In genomic region chr4:132482956-132483608, GRCm38 (mm10) we compare ENCODE assay signal across 14 mouse cellular contexts. TPM values are rescaled to one million over a fixed set of nuclear protein-coding genes. Genes with fewer than 3 reads are reported as not detected.
DNase-seq lines count a peak whose midpoint lies in the region; TF ChIP-seq lines count a peak whose summit lies in the region.
"Had no signal": no experiment of that assay in that cellular context is flagged by ENCODE, and none has a peak within 500 bp of the region (broad histone marks: within the 10 kb centered on the region; RNA-seq: fewer than 3 reads in every experiment).

No protein-coding gene starts in this region.

- no peak for TF ChIP-seq CTCF in kidney, adult 2 months (conservative IDR thresholded peaks at IDR 0.05; ENCODE audit: insufficient read depth, insufficient read length, low read depth, low read length)

- no peak for TF ChIP-seq POLR2A in kidney, adult 2 months (IDR thresholded peaks at IDR 0.05; ENCODE audit: low read depth, low read length)

- peak; percentile 56 for DNase-seq in testis, postnatal 10 days (ENCODE audit: low spot score)
- DNase-seq in testis, postnatal 14 days (ENCODE audit: low spot score): no peak
- DNase-seq in kidney, adult 2 months: peak; percentile 95
- DNase-seq in kidney, postnatal 36 days: peak; percentile 93 to 94
- DNase-seq in cerebellum, adult 9-11 months: no peak
- DNase-seq in cerebellum, adult 9-10 months: no peak
- DNase-seq in heart, postnatal 14 days: no peak
- DNase-seq: cerebellum, adult 11-12 months; left cerebral cortex, postnatal 4 days; lung, embryonic 14.5 days; right cerebral cortex, postnatal 25 days had no signal

- peak overlapping the region; percentile 74; the same call in 1 of the 2 replicates for H3K27ac ChIP-seq in kidney, adult 2 months (ENCODE audit: insufficient read depth, low read depth, low read length)
- H3K27ac ChIP-seq: embryonic facial prominence, embryonic 15.5 days; forebrain, embryonic 12.5 days; midbrain, embryonic 15.5 days had no signal

- 44% methylated on average over 13 of the region's 13 CpGs for WGBS in kidney, adult 2 months

- no peak overlapping the region for H3K4me3 ChIP-seq in kidney, adult 2 months (ENCODE audit: insufficient read depth, low read depth, low read length)
- H3K4me3 ChIP-seq: embryonic facial prominence, embryonic 15.5 days; forebrain, embryonic 12.5 days; midbrain, embryonic 15.5 days had no signal

- H3K36me3 ChIP-seq in kidney, adult 2 months (ENCODE audit: control insufficient read depth, insufficient read depth, low read length): no peaks in the 10 kb centered on the region
- H3K36me3 ChIP-seq: embryonic facial prominence, embryonic 15.5 days; forebrain, embryonic 12.5 days; midbrain, embryonic 15.5 days had no signal

- H3K4me1 ChIP-seq in kidney, adult 2 months (ENCODE audit: control insufficient read depth, insufficient read depth, low read length): peaks cover 7% of the 10 kb centered on the region; the same call in 1 of the 2 replicates
- H3K4me1 ChIP-seq: embryonic facial prominence, embryonic 15.5 days; forebrain, embryonic 12.5 days; midbrain, embryonic 15.5 days had no signal

- intact Hi-C loops in heart, postnatal 14 days (cut with DNase I): no loop called here

- no peaks in the 10 kb centered on the region for H3K27me3 ChIP-seq in kidney, adult 2 months (replicated peaks; ENCODE audit: control insufficient read depth, insufficient read depth, low read length)
- H3K27me3 ChIP-seq: embryonic facial prominence, embryonic 15.5 days; forebrain, embryonic 12.5 days; midbrain, embryonic 15.5 days had no signal

RNA-seq across cellular contexts. Expression of gene Med18, which starts 19.4 kb away (rescaled TPM):
- polyA plus RNA-seq in kidney, adult 2 months (2012; rRNA removed): 2.4 and 2.9 TPM in 2 replicates
- total RNA-seq in heart, postnatal 14 days (2021): 1 to 10 TPM; 3.8 to 4.7 TPM

RNA-seq across cellular contexts. Expression of gene Sesn2, which starts 27.2 kb away (rescaled TPM):
- 26.7 and 29.4 TPM in 2 replicates for polyA plus RNA-seq in kidney, adult 2 months (2012; rRNA removed)
- 1 to 10 TPM; 3.8 to 3.9 TPM for total RNA-seq in heart, postnatal 14 days (2021)

RNA-seq across cellular contexts. Expression of gene Atpif1, which starts 50.4 kb away (rescaled TPM):
- polyA plus RNA-seq in kidney, adult 2 months (2012; rRNA removed): 346 and 485 TPM in 2 replicates
- total RNA-seq in heart, postnatal 14 days (2021): 100 to 1,000 TPM; 399 to 455 TPM

RNA-seq across cellular contexts. Expression of gene Dnajc8, which starts 52.3 kb away (rescaled TPM):
- polyA plus RNA-seq in kidney, adult 2 months (2012; rRNA removed): 22.2 and 32.2 TPM in 2 replicates
- 10 to 100 TPM; 50.2 to 51.7 TPM for total RNA-seq in heart, postnatal 14 days (2021)

Comparison
In these comparisons a context has a peak if more than half of its experiments do, and no peak if none do; other contexts are left out.
1. DNase-seq: peak in testis, postnatal 10 days (single experiment), kidney, adult 2 months (single experiment) and kidney, postnatal 36 days (2 of 2); none in testis, postnatal 14 days (single experiment), cerebellum, adult 9-11 months (single experiment), cerebellum, adult 9-10 months (single experiment) and heart, postnatal 14 days (0 of 2).